Mouse (Mus musculus): ENCODE results near the gene Gm27021. TPM values are rescaled to one million over a fixed set of nuclear protein-coding genes. Genes with fewer than 3 reads are reported as not detected.

Gene Gm27021
- polyA plus RNA-seq, 1 experiment, result not detected

- Histone ChIP-seq H3K4me1 (ENCODE audit: control insufficient read depth, insufficient read depth, low read length) (no peaks in the 10 kb centered on the region), H3K27ac (ENCODE audit: insufficient read depth, low read length) (no peak overlapping the region), H3K4me3 (ENCODE audit: insufficient read depth, low read length) (no peak overlapping the region)
- TF ChIP-seq CTCF (IDR thresholded peaks at IDR 0.05; ENCODE audit: borderline replicate concordance, insufficient read depth, low read length) (no peak), POLR2A (IDR thresholded peaks at IDR 0.05; ENCODE audit: low read depth, low read length) (no peak)
These were observed 10.5 kb downstream of the Gm27021 start for GRCm38 (mm10) chr8:120657415-120657814.

- Histone ChIP-seq H3K27ac (ENCODE audit: insufficient read depth, low read length) (no peak overlapping the region), H3K4me1 (ENCODE audit: control insufficient read depth, insufficient read depth, low read length) (no peaks in the 10 kb centered on the region), H3K4me3 (ENCODE audit: insufficient read depth, low read length) (no peak overlapping the region)
- no peak for TF ChIP-seq CTCF (IDR thresholded peaks at IDR 0.05; ENCODE audit: borderline replicate concordance, insufficient read depth, low read length)
- no peak for TF ChIP-seq POLR2A (IDR thresholded peaks at IDR 0.05; ENCODE audit: low read depth, low read length)
These were observed 11.4 kb downstream of the Gm27021 start for GRCm38 (mm10) chr8:120656322-120657052.

- H3K4me3 ChIP-seq (ENCODE audit: insufficient read depth, low read length), result no peak within 1 kb of the TSS
- H3K4me1 ChIP-seq (ENCODE audit: control insufficient read depth, insufficient read depth, low read length), result no peaks in the 10 kb centered on the region
- no peak within 1 kb of the TSS for H3K27ac ChIP-seq (ENCODE audit: insufficient read depth, low read length)
- TF ChIP-seq CTCF (IDR thresholded peaks at IDR 0.05; ENCODE audit: borderline replicate concordance, insufficient read depth, low read length) (no peak), POLR2A (IDR thresholded peaks at IDR 0.05; ENCODE audit: low read depth, low read length) (no peak)
These were observed 20.3 kb downstream of the Gm27021 start, which contains the start of gene 1190005I06Rik for GRCm38 (mm10) chr8:120647532-120647931. Gene 1190005I06Rik (minus strand): TSS chr8:120647632.

GRCm38 (mm10) chr8:120644663-120645062 lies 23.2 kb downstream of the Gm27021 start:
- Histone ChIP-seq H3K27ac (ENCODE audit: insufficient read depth, low read length) (no peak overlapping the region), H3K4me3 (ENCODE audit: insufficient read depth, low read length) (no peak overlapping the region), H3K4me1 (ENCODE audit: control insufficient read depth, insufficient read depth, low read length) (no peaks in the 10 kb centered on the region)
- TF ChIP-seq POLR2A (IDR thresholded peaks at IDR 0.05; ENCODE audit: low read depth, low read length) (no peak), CTCF (IDR thresholded peaks at IDR 0.05; ENCODE audit: borderline replicate concordance, insufficient read depth, low read length) (no peak)

GRCm38 (mm10) chr8:120642031-120642662 lies 25.7 kb downstream of the Gm27021 start:
- H3K4me1 ChIP-seq (ENCODE audit: control insufficient read depth, insufficient read depth, low read length), result no peaks in the 10 kb centered on the region
- no peak overlapping the region for H3K27ac ChIP-seq (ENCODE audit: insufficient read depth, low read length)
- no peak for TF ChIP-seq POLR2A (IDR thresholded peaks at IDR 0.05; ENCODE audit: low read depth, low read length)
- no peak for TF ChIP-seq CTCF (IDR thresholded peaks at IDR 0.05; ENCODE audit: borderline replicate concordance, insufficient read depth, low read length)
- no peak overlapping the region for H3K4me3 ChIP-seq (ENCODE audit: insufficient read depth, low read length)

GRCm38 (mm10) chr8:120641245-120641644 lies 26.6 kb downstream of the Gm27021 start:
- Histone ChIP-seq H3K4me1 (ENCODE audit: control insufficient read depth, insufficient read depth, low read length) (no peaks in the 10 kb centered on the region), H3K27ac (ENCODE audit: insufficient read depth, low read length) (no peak overlapping the region), H3K4me3 (ENCODE audit: insufficient read depth, low read length) (no peak overlapping the region)
- TF ChIP-seq POLR2A (IDR thresholded peaks at IDR 0.05; ENCODE audit: low read depth, low read length) (no peak), CTCF (IDR thresholded peaks at IDR 0.05; ENCODE audit: borderline replicate concordance, insufficient read depth, low read length) (no peak)

GRCm38 (mm10) chr8:120634329-120634839 lies 33.5 kb downstream of the Gm27021 start:
- H3K4me1 ChIP-seq (ENCODE audit: control insufficient read depth, insufficient read depth, low read length), result no peaks in the 10 kb centered on the region
- TF ChIP-seq CTCF (IDR thresholded peaks at IDR 0.05; ENCODE audit: borderline replicate concordance, insufficient read depth, low read length) (no peak), POLR2A (IDR thresholded peaks at IDR 0.05; ENCODE audit: low read depth, low read length) (no peak)
- H3K4me3 ChIP-seq (ENCODE audit: insufficient read depth, low read length), result peak overlapping the region; percentile 38
- H3K27ac ChIP-seq (ENCODE audit: insufficient read depth, low read length), result no peak overlapping the region

- Histone ChIP-seq H3K4me3 (ENCODE audit: insufficient read depth, low read length) (peak overlapping the region; percentile 24; the same call in 1 of the 2 replicates), H3K27ac (ENCODE audit: insufficient read depth, low read length) (no peak overlapping the region), H3K4me1 (ENCODE audit: control insufficient read depth, insufficient read depth, low read length) (no peaks in the 10 kb centered on the region)
- TF ChIP-seq POLR2A (IDR thresholded peaks at IDR 0.05; ENCODE audit: low read depth, low read length) (no peak), CTCF (IDR thresholded peaks at IDR 0.05; ENCODE audit: borderline replicate concordance, insufficient read depth, low read length) (no peak)
These were observed 34.1 kb downstream of the Gm27021 start for GRCm38 (mm10) chr8:120633665-120634271.

GRCm38 (mm10) chr8:120632969-120633664 lies 34.8 kb downstream of the Gm27021 start:
- no peaks in the 10 kb centered on the region for H3K4me1 ChIP-seq (ENCODE audit: control insufficient read depth, insufficient read depth, low read length)
- no peak overlapping the region for H3K27ac ChIP-seq (ENCODE audit: insufficient read depth, low read length)
- no peak overlapping the region for H3K4me3 ChIP-seq (ENCODE audit: insufficient read depth, low read length)
- TF ChIP-seq CTCF (IDR thresholded peaks at IDR 0.05; ENCODE audit: borderline replicate concordance, insufficient read depth, low read length) (no peak), POLR2A (IDR thresholded peaks at IDR 0.05; ENCODE audit: low read depth, low read length) (no peak)
